Mouse (Mus musculus): ENCODE data around the gene Tmc5. TPM values are rescaled to one million over a fixed set of nuclear protein-coding genes. Genes with fewer than 3 reads are reported as not detected.
A peak's percentile ranks its signal among the peaks of the same experiment; 100 is the strongest.

Tmc5 gene
- 48.1 and 49.0 TPM in 2 replicates for polyA plus RNA-seq (2015; fragmentation: Nextera tagmentation; extraction: Ambion mirVana)

GRCm38 (mm10) chr7:118597201-118597600, at the start of gene Tmc5:
Gene Tmc5, plus strand, starts transcription at chr7:118597297.
- ATAC-seq, result no peak
- no peaks in the 10 kb centered on the region for H3K9me3 ChIP-seq (ENCODE audit: control insufficient read depth)
- no peaks in the 10 kb centered on the region for H3K27me3 ChIP-seq (replicated peaks; ENCODE audit: control insufficient read depth, insufficient read depth, low read length)
- 12% methylated on average over 23 of the region's 23 CpGs for WGBS
- no peak within 1 kb of the TSS; the same call in 1 of the 2 replicates for H3K9ac ChIP-seq (ENCODE audit: low read depth, low read length)
- no peak for TF ChIP-seq CTCF (IDR thresholded peaks at IDR 0.05; ENCODE audit: low read depth)
- H3K36me3 ChIP-seq (ENCODE audit: control insufficient read depth, insufficient read depth), result no peaks in the 10 kb centered on the region
- H3K27ac ChIP-seq (ENCODE audit: low read depth, low read length), result no peak within 1 kb of the TSS; the same call in 1 of the 2 replicates
- 0 out of 2 replicates have a peak, but pooled peaks cover 13% of the 10 kb centered on the region for H3K4me1 ChIP-seq (replicated peaks; ENCODE audit: control insufficient read depth, insufficient read depth, low read length)
- H3K4me3 ChIP-seq (ENCODE audit: low read depth, low read length), result peak within 1 kb of the TSS; percentile 20
- peak within 1 kb of the TSS; percentile 60 for H3K4me2 ChIP-seq (replicated peaks; ENCODE audit: low read depth)

DNA sequence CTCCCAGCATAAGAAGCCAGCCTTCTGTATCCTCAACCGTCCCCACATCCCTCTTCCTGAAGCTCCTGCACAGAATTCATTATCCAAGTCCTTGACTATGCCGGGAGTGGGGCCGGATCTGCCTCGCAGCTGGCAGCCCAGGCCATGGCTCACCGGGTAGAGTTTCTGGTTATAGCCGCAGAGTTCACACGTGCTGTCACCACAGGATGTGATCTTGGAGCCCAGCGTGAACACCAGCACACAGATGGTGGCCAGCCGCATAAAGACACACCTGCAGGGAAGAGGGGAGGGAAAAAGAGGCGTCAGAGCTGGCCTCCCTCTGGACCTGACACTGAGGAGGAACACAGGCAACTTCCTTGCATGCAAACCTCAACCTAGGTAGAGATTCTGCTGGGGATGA, 49.6 kb upstream of the Tmc5 start:
- ATAC-seq, result no peak
- no peak for TF ChIP-seq CTCF (IDR thresholded peaks at IDR 0.05; ENCODE audit: low read depth)
- H3K4me1 ChIP-seq (replicated peaks; ENCODE audit: control insufficient read depth, insufficient read depth, low read length), result no peaks in the 10 kb centered on the region
- H3K27ac ChIP-seq (ENCODE audit: low read depth, low read length), result no peak overlapping the region
- H3K9me3 ChIP-seq (ENCODE audit: control insufficient read depth), result no peaks in the 10 kb centered on the region
- H3K27me3 ChIP-seq (replicated peaks; ENCODE audit: control insufficient read depth, insufficient read depth, low read length), result no peaks in the 10 kb centered on the region
- WGBS, result 83% methylated on average over 10 of the region's 10 CpGs
- H3K9ac ChIP-seq (ENCODE audit: low read depth, low read length), result no peak overlapping the region
- H3K4me3 ChIP-seq (ENCODE audit: low read depth, low read length), result no peak overlapping the region
- no peak overlapping the region for H3K4me2 ChIP-seq (replicated peaks; ENCODE audit: low read depth)
- H3K36me3 ChIP-seq (ENCODE audit: control insufficient read depth, insufficient read depth), result peaks cover 4% of the 10 kb centered on the region; the same call in 1 of the 2 replicates

GRCm38 (mm10) chr7:118553881-118554280, 43.2 kb upstream of the Tmc5 start:
- no peak overlapping the region for H3K9ac ChIP-seq (ENCODE audit: low read depth, low read length)
- H3K4me1 ChIP-seq (replicated peaks; ENCODE audit: control insufficient read depth, insufficient read depth, low read length), result no peaks in the 10 kb centered on the region
- no peak for ATAC-seq
- 76% methylated on average over 4 of the region's 4 CpGs for WGBS
- H3K4me3 ChIP-seq (ENCODE audit: low read depth, low read length), result no peak overlapping the region
- TF ChIP-seq CTCF (IDR thresholded peaks at IDR 0.05; ENCODE audit: low read depth), result peak; percentile 38; the same call in 1 of the 2 replicates
- no peak overlapping the region for H3K4me2 ChIP-seq (replicated peaks; ENCODE audit: low read depth)
- H3K9me3 ChIP-seq (ENCODE audit: control insufficient read depth), result no peaks in the 10 kb centered on the region
- H3K27ac ChIP-seq (ENCODE audit: low read depth, low read length), result no peak overlapping the region
- H3K27me3 ChIP-seq (replicated peaks; ENCODE audit: control insufficient read depth, insufficient read depth, low read length), result no peaks in the 10 kb centered on the region
- no peaks in the 10 kb centered on the region; the same call in 1 of the 2 replicates for H3K36me3 ChIP-seq (ENCODE audit: control insufficient read depth, insufficient read depth)

DNA sequence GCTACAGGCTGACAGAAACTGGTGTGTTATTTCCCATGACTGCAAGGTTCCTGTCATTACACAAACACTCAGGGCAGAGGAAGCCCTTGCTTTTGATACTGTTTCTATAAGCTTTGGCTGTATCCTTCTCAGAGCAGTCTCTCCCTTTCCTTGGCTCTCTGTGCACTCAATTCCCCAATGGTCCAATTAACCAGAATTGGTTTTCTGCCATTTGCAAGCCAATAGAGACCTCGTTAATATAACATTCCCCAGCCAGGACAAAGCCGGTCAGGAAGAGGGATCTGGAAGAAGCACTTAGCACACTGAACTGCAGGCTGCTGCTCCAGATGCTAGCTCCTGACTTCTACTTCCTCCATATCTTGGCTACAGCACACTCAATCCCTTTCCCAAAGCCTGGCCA, 42.8 kb upstream of the Tmc5 start:
- TF ChIP-seq CTCF (IDR thresholded peaks at IDR 0.05; ENCODE audit: low read depth), result no peak
- Histone ChIP-seq H3K4me2 (replicated peaks; ENCODE audit: low read depth) (no peak overlapping the region), H3K27me3 (replicated peaks; ENCODE audit: control insufficient read depth, insufficient read depth, low read length) (no peaks in the 10 kb centered on the region), H3K9ac (ENCODE audit: low read depth, low read length) (no peak overlapping the region), H3K4me1 (replicated peaks; ENCODE audit: control insufficient read depth, insufficient read depth, low read length) (no peaks in the 10 kb centered on the region), H3K4me3 (ENCODE audit: low read depth, low read length) (no peak overlapping the region), H3K9me3 (ENCODE audit: control insufficient read depth) (no peaks in the 10 kb centered on the region), H3K27ac (ENCODE audit: low read depth, low read length) (no peak overlapping the region), H3K36me3 (ENCODE audit: control insufficient read depth, insufficient read depth) (no peaks in the 10 kb centered on the region; the same call in 1 of the 2 replicates)
- ATAC-seq, result no peak
- 78% methylated on average over 2 of the region's 2 CpGs for WGBS

GRCm38 (mm10) chr7:118569121-118569543, 28.0 kb upstream of the Tmc5 start:
- 42% methylated on average over 6 of the region's 6 CpGs for WGBS
- Histone ChIP-seq H3K36me3 (ENCODE audit: control insufficient read depth, insufficient read depth) (no peaks in the 10 kb centered on the region), H3K27me3 (replicated peaks; ENCODE audit: control insufficient read depth, insufficient read depth, low read length) (no peaks in the 10 kb centered on the region), H3K4me3 (ENCODE audit: low read depth, low read length) (no peak overlapping the region), H3K4me1 (replicated peaks; ENCODE audit: control insufficient read depth, insufficient read depth, low read length) (no peaks in the 10 kb centered on the region), H3K27ac (ENCODE audit: low read depth, low read length) (peak overlapping the region; percentile 69), H3K4me2 (replicated peaks; ENCODE audit: low read depth) (no peak overlapping the region), H3K9ac (ENCODE audit: low read depth, low read length) (no peak overlapping the region), H3K9me3 (ENCODE audit: control insufficient read depth) (no peaks in the 10 kb centered on the region)
- ATAC-seq, result peak; percentile 82
- TF ChIP-seq CTCF (IDR thresholded peaks at IDR 0.05; ENCODE audit: low read depth), result no peak

DNA sequence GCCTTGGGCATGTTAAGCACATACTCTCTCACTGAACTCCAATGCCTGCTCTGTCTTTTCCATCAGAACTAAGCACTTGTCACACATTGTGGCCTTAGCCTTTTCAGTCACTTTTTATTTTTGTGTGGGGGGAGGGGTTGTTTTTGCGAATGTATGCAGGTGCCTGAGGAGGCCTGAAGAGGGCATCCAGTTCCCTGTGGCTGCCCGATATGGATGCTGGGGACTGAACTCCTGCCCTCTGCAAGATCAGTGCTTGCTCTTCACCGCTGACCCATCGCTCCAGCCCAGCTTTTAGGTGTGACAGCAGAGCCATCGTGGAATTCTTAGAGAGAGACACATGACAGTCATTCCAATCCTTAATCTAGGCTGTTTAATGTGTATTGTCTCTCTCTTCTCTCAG, 25.7 kb upstream of the Tmc5 start:
- WGBS, result 58% methylated on average over 5 of the region's 5 CpGs
- no peak overlapping the region for H3K4me3 ChIP-seq (ENCODE audit: low read depth, low read length)

More for the DNA sequence above, 25.7 kb upstream of the Tmc5 start:
- Histone ChIP-seq H3K27me3 (replicated peaks; ENCODE audit: control insufficient read depth, insufficient read depth, low read length) (no peaks in the 10 kb centered on the region), H3K4me1 (replicated peaks; ENCODE audit: control insufficient read depth, insufficient read depth, low read length) (no peaks in the 10 kb centered on the region), H3K9ac (ENCODE audit: low read depth, low read length) (no peak overlapping the region), H3K4me2 (replicated peaks; ENCODE audit: low read depth) (no peak overlapping the region), H3K27ac (ENCODE audit: low read depth, low read length) (peak overlapping the region; percentile 54), H3K36me3 (ENCODE audit: control insufficient read depth, insufficient read depth) (no peaks in the 10 kb centered on the region), H3K9me3 (ENCODE audit: control insufficient read depth) (no peaks in the 10 kb centered on the region)
- no peak for ATAC-seq
- TF ChIP-seq CTCF (IDR thresholded peaks at IDR 0.05; ENCODE audit: low read depth), result peak; percentile 43
